Mouse (Mus musculus) cerebellum, adult 2 months (tissue): ENCODE data around the gene P2rx7. TPM values are rescaled to one million over a fixed set of nuclear protein-coding genes. Genes with fewer than 3 reads are reported as not detected.

Experiments
- DNase-seq, 2 experiments: peaks; one replicate each; pipeline ENCODE4 v3.0.0; 2021
- H3K27ac ChIP-seq: fragments of 200-500 bp; 2 replicates; pipeline ENCODE4 v1.5.1; 2012; ENCODE audit warnings: low read length, control low read depth, inconsistent platforms; ENCODE audit not compliant: insufficient read depth
- H3K27me3 ChIP-seq: fragments of 200-500 bp; 2 replicates; pipeline ENCODE4 v1.6.1; 2012; ENCODE audit warnings: inconsistent platforms, mild to moderate bottlenecking, low read length, moderate library complexity; ENCODE audit not compliant: control insufficient read depth, insufficient read depth
- H3K4me1 ChIP-seq: fragments of 200-500 bp; 2 replicates; pipeline ENCODE4 v1.6.1; 2011; ENCODE audit warnings: low read length; ENCODE audit not compliant: control insufficient read depth, insufficient read depth
- H3K4me3 ChIP-seq: fragments of 200-500 bp; replicated peaks from 2 replicates; pipeline ENCODE3; 2011; ENCODE audit warnings: mild to moderate bottlenecking, low read depth, low read length, control low read depth; ENCODE audit not compliant: insufficient read depth
- CTCF ChIP-seq: fragments of 200-500 bp; IDR thresholded peaks from 2 replicates; pipeline ENCODE4 v1.5.1; 2011; ENCODE audit warnings: low read depth, mild to moderate bottlenecking, control low read depth, low read length, moderate library complexity, borderline replicate concordance; ENCODE audit not compliant: insufficient read depth
- POLR2A ChIP-seq: fragments of 200-500 bp; IDR thresholded peaks from 2 replicates; pipeline ENCODE4 v1.6.1; 2011; ENCODE audit warnings: low read length, control low read depth, borderline replicate concordance; ENCODE audit not compliant: insufficient read depth
- WGBS: fragments of 180-500 bp; shearing (Covaris S2); methylation state at CpG from one replicate; pipeline ENCODE4 v1.1.7; 2018; 5-methylcytosine and 5-hydroxymethylcytosine counted together
- polyA plus RNA-seq: library from polyadenylated mRNA; depleted of rRNA; stranded (reverse); fragments of >200 nt; gene quantifications from 2 replicates; pipeline ENCODE4 v1.2.3, GENCODE M21; 2012

Gene P2rx7
- polyA plus RNA-seq, 1 experiment: 16.8 TPM

DNA sequence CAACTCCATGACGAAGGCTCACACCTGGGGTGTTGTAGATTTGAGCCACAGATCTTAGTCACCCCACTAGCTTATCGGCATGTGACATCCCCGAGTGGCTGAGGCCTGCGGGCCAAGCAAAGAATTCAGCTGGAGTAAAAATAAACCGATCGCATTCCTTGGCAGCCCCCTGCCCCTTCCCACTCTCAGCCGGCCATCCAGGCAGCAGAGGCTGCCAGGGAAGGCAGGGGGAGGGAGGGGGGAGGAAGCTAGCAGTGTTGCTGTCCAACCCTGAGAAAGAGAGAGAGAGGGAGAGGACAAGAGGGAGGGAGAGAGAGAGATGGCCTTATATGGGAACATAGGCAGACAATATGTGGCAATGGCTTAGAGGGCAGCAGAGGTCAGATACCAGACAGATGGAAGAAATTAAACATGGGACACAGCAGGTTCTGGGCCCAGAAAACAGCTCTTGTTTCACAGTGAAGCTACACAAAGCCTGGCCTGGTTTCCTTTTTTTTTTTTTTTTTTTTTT is 22.3 kb upstream of the P2rx7 start:
- Histone ChIP-seq H3K27ac (no peak overlapping the region), H3K4me1 (peaks cover 5% of the 10 kb centered on the region), H3K4me3 (no peak overlapping the region), H3K27me3 (no peaks in the 10 kb centered on the region)
- DNase-seq: peak in 1 of 2 experiments; percentile 25
- TF ChIP-seq CTCF (no peak), POLR2A (no peak)
- 27% methylated on average over 7 of the region's 7 CpGs for WGBS

DNA sequence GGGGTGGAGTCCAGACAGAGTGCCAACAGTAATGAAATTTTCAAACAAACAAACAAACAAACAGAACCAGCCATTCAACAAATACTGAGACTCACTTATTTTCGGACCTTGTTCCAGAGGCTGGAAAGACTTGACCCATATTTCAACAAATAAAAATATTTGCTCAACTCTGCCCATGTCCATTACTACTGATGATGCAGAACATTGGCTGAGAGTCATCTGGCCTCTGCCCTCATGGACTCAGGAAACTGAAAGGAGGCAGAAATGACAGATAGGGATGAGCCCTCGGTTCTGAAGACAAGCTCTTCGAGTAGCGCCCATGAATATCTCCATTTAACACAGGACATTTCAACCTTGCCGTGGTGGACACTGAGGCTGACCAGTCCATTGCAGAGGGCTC is 21.2 kb upstream of the P2rx7 start:
- TF ChIP-seq CTCF (no peak), POLR2A (no peak)
- Histone ChIP-seq H3K27ac (no peak overlapping the region), H3K4me3 (no peak overlapping the region), H3K4me1 (peaks cover 5% of the 10 kb centered on the region), H3K27me3 (no peaks in the 10 kb centered on the region)
- 80% methylated on average over 5 of the region's 5 CpGs for WGBS
- no peak for DNase-seq

DNA sequence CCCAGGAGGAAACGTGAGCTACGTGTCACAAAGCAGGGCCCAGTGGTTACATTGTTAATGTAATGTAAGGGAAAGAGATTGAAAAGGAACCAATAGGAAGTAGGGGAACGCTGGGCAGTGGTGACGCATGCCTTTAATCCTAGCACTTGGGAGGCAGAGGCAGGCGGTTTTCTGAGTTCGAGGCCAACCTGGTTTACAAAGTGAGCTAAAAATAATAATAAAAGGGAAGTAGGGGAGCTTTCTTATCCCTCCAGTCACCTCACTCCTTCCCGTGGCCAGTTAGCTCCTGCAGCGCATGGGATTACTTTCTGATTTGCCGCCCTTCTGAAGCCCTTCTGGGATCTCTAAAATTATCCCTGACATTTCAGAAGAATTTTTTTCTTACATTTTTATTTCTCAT is 19.9 kb upstream of the P2rx7 start:
- H3K27me3 ChIP-seq: no peaks in the 10 kb centered on the region
- 84% methylated on average over 9 of the region's 9 CpGs for WGBS
- peaks cover 5% of the 10 kb centered on the region for H3K4me1 ChIP-seq
- DNase-seq: no peak
- TF ChIP-seq POLR2A (no peak), CTCF (no peak)
- no peak overlapping the region for H3K27ac ChIP-seq
- no peak overlapping the region for H3K4me3 ChIP-seq

DNA sequence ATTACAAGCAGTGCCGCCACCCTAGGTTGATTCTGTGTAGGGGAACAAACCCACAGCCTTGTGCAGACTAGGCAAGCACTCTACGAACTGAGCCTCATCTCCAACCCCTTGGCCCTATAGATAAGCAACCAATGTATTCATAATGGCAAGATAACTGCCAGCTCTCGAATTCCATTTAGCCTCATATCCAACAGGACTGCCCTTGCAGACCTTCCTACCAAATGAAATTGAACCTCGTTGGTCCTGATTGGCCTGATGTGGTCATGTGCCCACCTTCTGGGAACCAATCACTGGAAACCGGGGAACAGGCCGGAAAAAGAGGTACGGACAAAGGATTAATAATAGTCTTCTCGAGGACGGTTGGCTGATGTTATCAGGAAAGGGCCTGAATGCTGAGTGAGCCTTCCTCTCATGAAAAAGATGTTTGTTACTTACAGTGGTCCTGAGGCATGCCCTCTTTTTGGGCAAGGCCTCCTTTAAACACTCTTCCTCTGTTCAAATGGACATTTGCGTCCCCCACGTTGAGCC is 18.7 kb upstream of the P2rx7 start:
- TF ChIP-seq CTCF (no peak), POLR2A (no peak)
- Histone ChIP-seq H3K27me3 (no peaks in the 10 kb centered on the region), H3K27ac (no peak overlapping the region), H3K4me1 (peaks cover 5% of the 10 kb centered on the region), H3K4me3 (no peak overlapping the region)
- 91% methylated on average over 11 of the region's 11 CpGs for WGBS
- DNase-seq: no peak

DNA sequence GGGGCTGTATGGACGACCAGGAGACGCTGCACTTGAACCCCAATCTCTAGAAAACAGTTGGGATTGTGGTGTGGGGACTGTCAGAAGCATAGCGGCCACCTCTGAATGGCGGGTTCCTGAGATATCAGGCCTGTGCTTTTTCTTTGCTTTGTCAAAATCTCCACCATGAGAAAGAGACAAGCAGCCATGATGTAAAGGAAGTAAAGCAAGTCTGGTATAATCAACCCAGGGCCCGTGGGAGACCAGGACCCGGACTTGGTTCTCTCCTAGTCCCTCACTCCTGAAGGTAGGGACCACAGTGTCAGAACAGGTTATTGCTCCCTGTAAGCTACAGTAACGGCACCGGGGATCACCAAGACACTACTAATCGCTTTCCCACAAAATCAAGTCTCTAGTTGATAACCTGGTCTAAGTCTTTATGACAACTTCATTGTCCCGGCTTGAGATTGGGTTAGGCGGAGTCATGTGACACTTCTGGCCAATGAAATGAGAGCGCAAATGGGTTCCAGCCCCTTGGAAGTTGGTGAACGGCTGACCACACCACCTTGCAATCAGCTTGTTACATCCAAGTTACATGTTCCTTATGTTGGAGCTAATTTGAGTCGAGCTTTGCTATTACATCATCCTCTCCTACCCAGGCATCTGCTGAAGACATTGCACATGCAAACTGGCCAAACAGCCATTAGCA is 18.0 kb upstream of the P2rx7 start:
- Histone ChIP-seq H3K27ac (no peak overlapping the region), H3K27me3 (no peaks in the 10 kb centered on the region), H3K4me1 (peaks cover 5% of the 10 kb centered on the region), H3K4me3 (no peak overlapping the region)
- WGBS: 87% methylated on average over 14 of the region's 14 CpGs
- TF ChIP-seq POLR2A (no peak), CTCF (no peak)
- no peak for DNase-seq

DNA sequence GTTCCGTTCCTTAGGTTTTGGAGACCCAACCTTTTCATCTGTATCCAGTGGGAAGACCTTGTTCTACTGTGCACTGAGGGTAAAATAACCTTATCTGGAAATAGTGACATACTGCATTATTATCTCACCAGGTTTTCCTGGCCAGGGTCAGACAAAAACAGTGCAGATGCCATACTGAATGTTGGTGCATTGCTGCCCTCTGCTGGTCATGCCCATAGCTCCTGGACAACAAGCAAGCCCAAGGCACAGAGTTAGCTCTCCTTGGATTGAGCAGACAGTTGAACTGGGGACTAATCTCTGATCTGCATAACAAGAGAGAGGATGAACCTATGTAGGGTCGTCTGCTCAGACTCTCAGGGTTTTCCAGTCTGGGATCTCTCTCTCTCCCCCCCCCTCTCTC is 16.5 kb upstream of the P2rx7 start:
- peak; percentile 86 to 93 for DNase-seq
- H3K4me1 ChIP-seq: no peaks in the 10 kb centered on the region; the same call in 1 of the 2 replicates
- TF ChIP-seq CTCF: peak; percentile 98
- no peak for TF ChIP-seq POLR2A
- no peak overlapping the region for H3K4me3 ChIP-seq
- H3K27me3 ChIP-seq: no peaks in the 10 kb centered on the region
- H3K27ac ChIP-seq: no peak overlapping the region
- WGBS: 42% methylated on average over 2 of the region's 2 CpGs

DNA sequence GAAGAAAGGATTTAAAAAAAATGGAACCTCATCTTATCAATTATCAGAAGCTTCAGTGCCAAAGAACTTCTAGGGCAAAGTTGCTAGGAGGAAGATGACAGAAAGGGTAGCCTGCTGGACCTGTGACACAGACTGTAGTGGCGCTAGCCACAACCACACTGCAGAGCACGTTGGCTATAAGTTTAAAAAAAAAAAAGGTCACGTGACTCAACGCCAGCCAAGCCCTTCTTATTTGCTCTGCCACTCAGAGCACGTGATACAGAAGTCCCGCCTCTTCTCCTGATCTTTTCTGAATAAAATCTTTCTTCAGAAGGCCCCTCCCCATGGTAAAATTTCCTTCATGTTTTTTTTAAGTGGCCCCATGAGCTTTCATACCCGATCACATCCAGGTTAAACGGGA is 8.5 kb upstream of the P2rx7 start:
- H3K4me1 ChIP-seq: 0 out of 2 replicates have a peak, but pooled peaks cover 2% of the 10 kb centered on the region
- TF ChIP-seq CTCF (no peak), POLR2A (no peak)
- DNase-seq: no peak
- H3K4me3 ChIP-seq: no peak overlapping the region
- H3K27ac ChIP-seq: no peak overlapping the region
- H3K27me3 ChIP-seq: no peaks in the 10 kb centered on the region
- WGBS: 89% methylated on average over 8 of the region's 8 CpGs

DNA sequence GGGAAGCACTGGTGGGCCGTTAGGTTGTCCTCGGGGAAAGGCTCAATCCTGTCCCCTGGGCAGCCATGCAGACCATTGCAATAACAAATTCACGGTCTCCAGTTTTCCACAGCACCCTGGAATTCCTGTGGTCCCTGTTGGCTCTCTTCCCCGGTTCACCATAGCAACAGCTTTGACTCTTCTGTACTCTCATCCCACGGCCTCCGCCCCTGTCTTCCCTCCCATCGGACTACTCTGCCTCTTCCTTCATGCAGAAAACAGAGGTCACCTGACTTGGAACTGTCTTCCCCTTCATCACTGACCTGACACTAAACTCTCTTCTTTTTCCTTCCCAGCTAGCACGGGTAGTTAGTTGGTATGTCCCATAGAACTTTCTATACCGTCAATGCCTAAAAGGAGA is 7.4 kb upstream of the P2rx7 start:
- Histone ChIP-seq H3K4me1 (0 out of 2 replicates have a peak, but pooled peaks cover 2% of the 10 kb centered on the region), H3K27ac (no peak overlapping the region), H3K27me3 (no peaks in the 10 kb centered on the region), H3K4me3 (no peak overlapping the region)
- no peak for TF ChIP-seq CTCF
- no peak for TF ChIP-seq POLR2A
- DNase-seq: no peak
- WGBS: 47% methylated on average over 9 of the region's 9 CpGs
